Mouse (Mus musculus): ENCODE measurements at regions not wholly inside any gene's neighbourhood (a gene's known extent, or its start where the extent isn't known, plus 50 kb on each side); places are given as distances from the start of the nearest gene placed in this dataset.

GRCm38 (mm10) chr19:48090393-48090792 lies 115.4 kb upstream of the Sorcs3 start:
- DNase-seq (ENCODE audit: low spot score): peak; percentile 54

- no peak for DNase-seq (ENCODE audit: low spot score)
These were observed 108.5 kb upstream of the Sorcs3 start for GRCm38 (mm10) chr19:48097363-48097762.

GRCm38 (mm10) chr19:48097942-48098596 lies 107.8 kb upstream of the Sorcs3 start:
- no peak for DNase-seq (ENCODE audit: low spot score)

GRCm38 (mm10) chr19:48100991-48101390 lies 104.8 kb upstream of the Sorcs3 start:
- no peak for DNase-seq (ENCODE audit: low spot score)

- peak; percentile 5 for DNase-seq (ENCODE audit: low spot score)
These were observed 90.7 kb upstream of the Sorcs3 start for GRCm38 (mm10) chr19:48115155-48115554.

GRCm38 (mm10) chr19:48115728-48116127 lies 90.1 kb upstream of the Sorcs3 start:
- DNase-seq (ENCODE audit: low spot score): peak; percentile 23

GRCm38 (mm10) chr19:48116689-48117088 lies 89.1 kb upstream of the Sorcs3 start:
- DNase-seq (ENCODE audit: low spot score): peak; percentile 71

GRCm38 (mm10) chr19:48117646-48118045 lies 88.2 kb upstream of the Sorcs3 start:
- no peak for DNase-seq (ENCODE audit: low spot score)

- no peak for DNase-seq (ENCODE audit: low spot score)
These were observed 83.5 kb upstream of the Sorcs3 start for GRCm38 (mm10) chr19:48122281-48122680.

- DNase-seq (ENCODE audit: low spot score): no peak
These were observed 82.0 kb upstream of the Sorcs3 start for GRCm38 (mm10) chr19:48123777-48124176.

GRCm38 (mm10) chr19:48125731-48126130 lies 80.1 kb upstream of the Sorcs3 start:
- no peak for DNase-seq (ENCODE audit: low spot score)

GRCm38 (mm10) chr19:48128089-48128488 lies 77.7 kb upstream of the Sorcs3 start:
- no peak for DNase-seq (ENCODE audit: low spot score)

- DNase-seq (ENCODE audit: low spot score): no peak
These were observed 69.6 kb upstream of the Sorcs3 start for GRCm38 (mm10) chr19:48136231-48136630.

- peak; percentile 76 for DNase-seq (ENCODE audit: low spot score)
These were observed 61.7 kb upstream of the Sorcs3 start for GRCm38 (mm10) chr19:48144129-48144528.
